Mouse (Mus musculus): ENCODE measurements at regions not wholly inside any gene's neighbourhood (a gene's known extent, or its start where the extent isn't known, plus 50 kb on each side); places are given as distances from the start of the nearest gene placed in this dataset.

DNA sequence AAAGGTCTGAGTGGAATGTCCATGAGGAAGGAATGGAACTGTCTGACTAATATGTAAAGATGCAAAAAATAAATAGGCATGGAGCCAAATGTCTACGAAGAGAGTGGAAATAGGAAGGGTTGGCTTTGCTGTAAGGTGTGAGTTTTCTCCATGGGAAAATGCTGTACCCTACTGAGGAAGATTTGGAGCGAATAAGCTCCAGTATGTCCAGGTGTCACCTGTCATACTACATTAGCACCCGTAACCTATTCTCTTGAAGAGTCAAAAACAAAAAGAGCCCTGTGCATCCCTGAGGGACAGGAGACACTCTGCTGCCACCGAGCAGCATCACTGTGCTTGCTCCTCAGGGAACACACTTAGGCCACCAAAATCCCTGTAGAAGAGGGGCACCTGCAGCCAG lies 95.0 kb upstream of the Tas2r119 start:
- no peak for DNase-seq (ENCODE audit: low spot score)

DNA sequence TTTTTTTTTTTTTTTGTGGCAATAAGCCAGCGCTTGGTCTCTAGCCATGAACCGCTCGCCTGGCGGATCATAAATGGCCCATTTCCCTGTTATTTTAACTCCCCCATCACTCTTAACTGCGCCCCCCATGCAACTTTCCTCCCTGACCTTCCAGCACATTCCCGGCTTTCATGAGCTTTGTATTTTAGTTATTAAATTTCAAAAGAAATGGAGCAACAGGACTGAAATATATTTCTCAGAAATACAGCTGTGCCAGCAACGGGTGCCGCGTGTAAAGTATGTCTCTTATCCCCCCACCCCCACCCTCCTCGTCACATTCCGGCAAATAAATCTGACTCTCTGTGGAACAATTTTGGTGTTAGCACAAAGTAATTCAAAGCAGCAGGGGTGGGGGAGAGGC lies 83.2 kb upstream of the Tas2r119 start:
- DNase-seq (ENCODE audit: low spot score) = no peak

DNA sequence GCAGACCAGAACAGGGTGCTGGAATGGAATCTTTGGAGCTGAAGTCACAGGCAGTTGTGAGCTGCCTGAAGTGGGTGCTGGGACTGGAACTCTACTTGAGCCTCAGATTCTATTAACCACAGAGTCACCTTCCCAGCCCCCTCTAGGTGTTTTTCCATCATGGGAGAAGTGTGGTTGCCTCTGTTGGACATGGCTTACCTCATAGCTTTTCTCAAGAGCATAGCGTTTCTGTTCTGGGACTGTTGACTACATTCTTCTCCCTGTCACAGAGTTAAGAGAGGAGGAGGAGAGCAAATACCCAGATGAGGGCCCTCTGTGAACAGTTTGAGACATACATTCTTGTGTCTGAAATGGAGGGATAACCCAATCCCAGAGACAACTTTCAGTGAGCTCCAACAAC lies 81.5 kb upstream of the Tas2r119 start:
- no peak for DNase-seq (ENCODE audit: low spot score)

DNA sequence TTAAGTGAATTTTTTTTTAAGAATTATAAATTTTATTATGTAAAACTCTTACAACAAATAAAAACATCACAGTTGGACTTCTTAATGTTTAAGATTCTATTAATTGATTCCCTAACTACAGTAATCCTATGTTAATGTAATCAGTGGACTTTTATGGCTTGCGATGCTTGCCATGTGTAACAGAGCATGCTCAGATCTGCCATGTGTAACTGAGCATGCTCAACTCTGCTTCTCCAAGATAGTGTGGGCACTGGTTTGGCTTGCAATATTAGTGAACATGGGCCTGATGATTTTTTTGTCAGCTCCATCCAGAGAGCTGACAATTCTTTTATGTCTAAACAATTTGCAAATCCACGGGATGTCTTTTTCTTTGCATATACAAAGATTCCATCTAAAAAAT lies 66.4 kb upstream of the Tas2r119 start:
- no peak for DNase-seq (ENCODE audit: low spot score)

All from ovary, postnatal 14 days (tissue).